Mouse (Mus musculus) liver, adult 2 months (tissue): ENCODE measurements around the gene Klf2.

Experiments used
- CTCF ChIP-seq: fragments of 200-500 bp; IDR thresholded peaks from 2 replicates; pipeline ENCODE4 v1.5.1; 2011; ENCODE audit warnings: low read depth, low read length, control low read depth
- POLR2A ChIP-seq: fragments of 200-500 bp; IDR thresholded peaks from 2 replicates; pipeline ENCODE4 v1.6.1; 2011; ENCODE audit warnings: low read length, control low read depth; ENCODE audit not compliant: insufficient read depth; ENCODE audit errors: extremely low read depth

- TF ChIP-seq POLR2A (no peak), CTCF (no peak)
Measured at GRCm38 (mm10) chr8:72317741-72318301, 1.0 kb upstream of the Klf2 start.
